Mouse (Mus musculus) hindbrain, embryonic 10.5 days (tissue): ENCODE results near the gene Sirt2. TPM values are rescaled to one million over a fixed set of nuclear protein-coding genes. Genes with fewer than 3 reads are reported as not detected.

Source experiments
- DNase-seq: peaks from one replicate; pipeline ENCODE4 v3.0.0-alpha.2; 2017; ENCODE audit warnings: low spot score
- H3K27ac ChIP-seq: fragments of 300-500 bp; sonication (generic); 2 replicates; pipeline ENCODE4 v1.5.1; 2016; ENCODE audit warnings: mild to moderate bottlenecking, moderate library complexity
- H3K27me3 ChIP-seq: fragments of 300-500 bp; sonication (generic); 2 replicates; pipeline ENCODE4 v1.6.1; 2016; ENCODE audit warnings: mild to moderate bottlenecking; ENCODE audit not compliant: poor library complexity, insufficient read depth, severe bottlenecking
- H3K36me3 ChIP-seq: fragments of 300-500 bp; sonication (generic); 2 replicates; pipeline ENCODE4 v1.6.1; 2016; ENCODE audit warnings: mild to moderate bottlenecking, moderate library complexity
- H3K4me1 ChIP-seq: fragments of 300-500 bp; sonication (generic); replicated peaks from 2 replicates; pipeline ENCODE4 v1.6.1; 2016; ENCODE audit warnings: mild to moderate bottlenecking
- H3K4me3 ChIP-seq: fragments of 300-500 bp; sonication (generic); 2 replicates; pipeline ENCODE4 v1.5.1; 2016; ENCODE audit warnings: mild to moderate bottlenecking, moderate library complexity
- H3K9me3 ChIP-seq: fragments of 300-500 bp; sonication (generic); 2 replicates; pipeline ENCODE4 v1.6.1; 2016; ENCODE audit warnings: mild to moderate bottlenecking, moderate library complexity
- WGBS: fragments of 180-500 bp; shearing (Covaris S2); methylation state at CpG from one replicate; pipeline ENCODE4 v1.1.7; 2016; 5-methylcytosine and 5-hydroxymethylcytosine counted together
- polyA plus RNA-seq: library from polyadenylated mRNA; unstranded; fragments of >200 nt; fragmentation: Nextera tagmentation; extraction: Ambion mirVana; gene quantifications from 2 replicates; pipeline ENCODE4 v1.2.1, GENCODE M21; 2016

The Sirt2 gene
- polyA plus RNA-seq, 1 experiment from 2014 or later, result 84.5 TPM

GRCm38 (mm10) chr7:28823932-28824331 lies 57.4 kb downstream of the Sirt2 start:
- Histone ChIP-seq H3K4me1 (peaks cover 52% of the 10 kb centered on the region), H3K27ac (no peak overlapping the region), H3K4me3 (no peak overlapping the region), H3K36me3 (peaks cover 41% of the 10 kb centered on the region), H3K27me3 (no peaks in the 10 kb centered on the region), H3K9me3 (no peaks in the 10 kb centered on the region)
- WGBS, result 73% methylated on average over 2 of the region's 2 CpGs
- no peak for DNase-seq

GRCm38 (mm10) chr7:28824941-28825685 lies 58.6 kb downstream of the Sirt2 start, which contains the start of gene Ech1:
Ech1 (plus strand) TSS chr7:28825217.
- H3K4me3 ChIP-seq, result peak within 1 kb of the TSS; percentile 60
- peak within 1 kb of the TSS; percentile 92 for H3K27ac ChIP-seq
- H3K27me3 ChIP-seq, result no peaks in the 10 kb centered on the region
- peak; percentile 90 for DNase-seq
- 3% methylated on average over 33 of the region's 33 CpGs for WGBS
- peaks cover 41% of the 10 kb centered on the region for H3K4me1 ChIP-seq
- H3K36me3 ChIP-seq, result peaks cover 39% of the 10 kb centered on the region
- peaks cover 5% of the 10 kb centered on the region; the same call in 1 of the 2 replicates for H3K9me3 ChIP-seq

GRCm38 (mm10) chr7:28825686-28826401 lies 59.3 kb downstream of the Sirt2 start:
- WGBS, result 65% methylated on average over 11 of the region's 11 CpGs
- peak; percentile 19 for DNase-seq

GRCm38 (mm10) chr7:28826402-28826772 lies 59.9 kb downstream of the Sirt2 start:
- Histone ChIP-seq H3K36me3 (peaks cover 39% of the 10 kb centered on the region), H3K4me3 (no peak overlapping the region), H3K9me3 (peaks cover 6% of the 10 kb centered on the region; the same call in 1 of the 2 replicates), H3K4me1 (peaks cover 28% of the 10 kb centered on the region), H3K27me3 (no peaks in the 10 kb centered on the region), H3K27ac (peak overlapping the region; percentile 92; the same call in 1 of the 2 replicates)
- 94% methylated on average over 7 of the region's 7 CpGs for WGBS
- DNase-seq, result no peak

More at GRCm38 (mm10) chr7:28825686-28826401, 59.3 kb downstream of the Sirt2 start:
- Histone ChIP-seq H3K9me3 (peaks cover 6% of the 10 kb centered on the region; the same call in 1 of the 2 replicates), H3K4me3 (peak overlapping the region; percentile 60), H3K27ac (peak overlapping the region; percentile 92), H3K36me3 (peaks cover 39% of the 10 kb centered on the region), H3K4me1 (peaks cover 34% of the 10 kb centered on the region), H3K27me3 (no peaks in the 10 kb centered on the region)

- no peak for DNase-seq
- Histone ChIP-seq H3K4me1 (peaks cover 22% of the 10 kb centered on the region), H3K9me3 (peaks cover 6% of the 10 kb centered on the region; the same call in 1 of the 2 replicates), H3K27me3 (no peaks in the 10 kb centered on the region), H3K27ac (no peak overlapping the region), H3K4me3 (no peak overlapping the region), H3K36me3 (peaks cover 39% of the 10 kb centered on the region)
- 86% methylated on average over 3 of the region's 3 CpGs for WGBS
These were observed 60.8 kb downstream of the Sirt2 start for GRCm38 (mm10) chr7:28827338-28827737.

- no peak overlapping the region for H3K4me3 ChIP-seq
- no peak for DNase-seq
- H3K27ac ChIP-seq, result no peak overlapping the region
- H3K36me3 ChIP-seq, result peaks cover 31% of the 10 kb centered on the region
- WGBS, result 93% methylated on average over 8 of the region's 8 CpGs
- H3K9me3 ChIP-seq, result peaks cover 6% of the 10 kb centered on the region; the same call in 1 of the 2 replicates
- H3K27me3 ChIP-seq, result no peaks in the 10 kb centered on the region
- H3K4me1 ChIP-seq, result peaks cover 10% of the 10 kb centered on the region
These were observed 63.3 kb downstream of the Sirt2 start for GRCm38 (mm10) chr7:28829821-28830220.

GRCm38 (mm10) chr7:28830981-28831380 lies 64.4 kb downstream of the Sirt2 start:
- Histone ChIP-seq H3K4me3 (no peak overlapping the region), H3K9me3 (peaks cover 6% of the 10 kb centered on the region; the same call in 1 of the 2 replicates), H3K36me3 (peaks cover 31% of the 10 kb centered on the region), H3K27ac (no peak overlapping the region), H3K4me1 (peaks cover 2% of the 10 kb centered on the region), H3K27me3 (no peaks in the 10 kb centered on the region)
- no peak for DNase-seq
- 93% methylated on average over 5 of the region's 5 CpGs for WGBS

- peaks cover 31% of the 10 kb centered on the region for H3K36me3 ChIP-seq
- DNase-seq, result no peak
- H3K27ac ChIP-seq, result no peak overlapping the region
- H3K27me3 ChIP-seq, result no peaks in the 10 kb centered on the region
- H3K4me1 ChIP-seq, result no peaks in the 10 kb centered on the region
- no peak overlapping the region for H3K4me3 ChIP-seq
- peaks cover 6% of the 10 kb centered on the region; the same call in 1 of the 2 replicates for H3K9me3 ChIP-seq
- 92% methylated on average over 17 of the region's 17 CpGs for WGBS
These were observed 65.0 kb downstream of the Sirt2 start for GRCm38 (mm10) chr7:28831411-28832125.

- peaks cover 6% of the 10 kb centered on the region; the same call in 1 of the 2 replicates for H3K9me3 ChIP-seq
- H3K27me3 ChIP-seq, result no peaks in the 10 kb centered on the region
- WGBS, result 82% methylated on average over 6 of the region's 6 CpGs
- no peaks in the 10 kb centered on the region for H3K4me1 ChIP-seq
- H3K36me3 ChIP-seq, result peaks cover 31% of the 10 kb centered on the region
- no peak for DNase-seq
- no peak overlapping the region for H3K27ac ChIP-seq
- no peak overlapping the region for H3K4me3 ChIP-seq
These were observed 65.6 kb downstream of the Sirt2 start for GRCm38 (mm10) chr7:28832137-28832536.

GRCm38 (mm10) chr7:28833723-28834347 lies 67.3 kb downstream of the Sirt2 start, which contains the start of gene Lgals4:
Lgals4 (plus strand) TSS chr7:28833854.
- peaks cover 6% of the 10 kb centered on the region; the same call in 1 of the 2 replicates for H3K9me3 ChIP-seq
- 87% methylated on average over 6 of the region's 6 CpGs for WGBS
- H3K4me3 ChIP-seq, result no peak within 1 kb of the TSS
- no peaks in the 10 kb centered on the region for H3K4me1 ChIP-seq
- DNase-seq, result no peak
- H3K27ac ChIP-seq, result no peak within 1 kb of the TSS
- peaks cover 31% of the 10 kb centered on the region for H3K36me3 ChIP-seq
- no peaks in the 10 kb centered on the region for H3K27me3 ChIP-seq

- Histone ChIP-seq H3K27ac (no peak overlapping the region), H3K9me3 (no peaks in the 10 kb centered on the region), H3K4me1 (no peaks in the 10 kb centered on the region), H3K27me3 (no peaks in the 10 kb centered on the region), H3K36me3 (peaks cover 3% of the 10 kb centered on the region), H3K4me3 (no peak overlapping the region)
- 81% methylated on average over 5 of the region's 5 CpGs for WGBS
- no peak for DNase-seq
These were observed 70.4 kb downstream of the Sirt2 start for GRCm38 (mm10) chr7:28836936-28837335.
